Mouse (Mus musculus) kidney, adult 2 months (tissue): Measurements from ENCODE around the gene Dhx37. TPM values are rescaled to one million over a fixed set of nuclear protein-coding genes. Genes with fewer than 3 reads are reported as not detected.
"Not testable (repeated sequence)": the region's sequence is repeated elsewhere in the genome, so short reads cannot be mapped to it uniquely, and the experiment has no call there.

Experiments
- DNase-seq: peaks from one replicate; pipeline ENCODE4 v3.0.0; 2021
- H3K27ac ChIP-seq: fragments of 200-500 bp; 2 replicates; pipeline ENCODE4 v1.5.1; 2012; ENCODE audit warnings: low read depth, low read length, control low read depth, inconsistent platforms; ENCODE audit not compliant: insufficient read depth
- H3K27me3 ChIP-seq: fragments of 200-500 bp; replicated peaks from 2 replicates; pipeline ENCODE4 v1.6.1; 2012; ENCODE audit warnings: mild to moderate bottlenecking, moderate library complexity, low read length, inconsistent platforms; ENCODE audit not compliant: control insufficient read depth, insufficient read depth
- H3K36me3 ChIP-seq: fragments of 200-500 bp; 2 replicates; pipeline ENCODE4 v1.6.1; 2012; ENCODE audit warnings: mild to moderate bottlenecking, moderate library complexity, low read length, inconsistent platforms; ENCODE audit not compliant: control insufficient read depth, insufficient read depth
- H3K4me1 ChIP-seq: fragments of 200-500 bp; 2 replicates; pipeline ENCODE4 v1.6.1; 2011; ENCODE audit warnings: low read length; ENCODE audit not compliant: control insufficient read depth, insufficient read depth
- H3K4me3 ChIP-seq: fragments of 200-500 bp; 2 replicates; pipeline ENCODE4 v1.5.1; 2011; ENCODE audit warnings: mild to moderate bottlenecking, low read depth, low read length, control low read depth; ENCODE audit not compliant: insufficient read depth
- CTCF ChIP-seq: fragments of 200-500 bp; conservative IDR thresholded peaks from 2 replicates; pipeline ENCODE4 v1.5.1; 2011; ENCODE audit warnings: low read depth, mild to moderate bottlenecking, control low read depth, low read length, moderate library complexity, mixed read lengths; ENCODE audit not compliant: insufficient read depth, insufficient read length
- POLR2A ChIP-seq: fragments of 200-500 bp; IDR thresholded peaks from one replicate; pipeline ENCODE4 v1.6.1; 2011; ENCODE audit warnings: low read depth, low read length, control low read depth
- WGBS: fragments of 180-500 bp; shearing (Covaris S2); methylation state at CpG from one replicate; pipeline ENCODE4 v1.1.7; 2018; 5-methylcytosine and 5-hydroxymethylcytosine counted together
- polyA plus RNA-seq: library from polyadenylated mRNA; depleted of rRNA; stranded (reverse); fragments of >200 nt; gene quantifications from 2 replicates; pipeline ENCODE4 v1.2.3, GENCODE M21; 2012

Dhx37 gene
- polyA plus RNA-seq, 1 experiment, result 10.8 TPM

GRCm38 (mm10) chr5:125395008-125395407, 38.9 kb downstream of the Dhx37 start:
- no peaks in the 10 kb centered on the region for H3K36me3 ChIP-seq
- H3K27ac ChIP-seq, result peak overlapping the region; percentile 60
- no peak for DNase-seq
- peaks cover 30% of the 10 kb centered on the region; the same call in 1 of the 2 replicates for H3K4me1 ChIP-seq
- H3K27me3 ChIP-seq, result no peaks in the 10 kb centered on the region
- no peak overlapping the region for H3K4me3 ChIP-seq
- WGBS, result 68% methylated on average over 3 of the region's 3 CpGs
- TF ChIP-seq CTCF (no peak), POLR2A (no peak)

- Histone ChIP-seq H3K4me3 (peak overlapping the region; percentile 33), H3K27me3 (no peaks in the 10 kb centered on the region), H3K4me1 (peaks cover 30% of the 10 kb centered on the region; the same call in 1 of the 2 replicates), H3K27ac (peak overlapping the region; percentile 100), H3K36me3 (no peaks in the 10 kb centered on the region; the same call in 1 of the 2 replicates)
- DNase-seq, result peak; percentile 91
- WGBS, result 3% methylated on average over 23 of the region's 25 CpGs
- TF ChIP-seq CTCF (no peak), POLR2A (no peak)
These were observed 40.0 kb downstream of the Dhx37 start for GRCm38 (mm10) chr5:125393622-125394603.

GRCm38 (mm10) chr5:125392977-125393621, 40.8 kb downstream of the Dhx37 start:
- peaks cover 6% of the 10 kb centered on the region; the same call in 1 of the 2 replicates for H3K36me3 ChIP-seq
- under 1% methylated on average over 20 of the region's 20 CpGs for WGBS

GRCm38 (mm10) chr5:125392618-125392976, 41.3 kb downstream of the Dhx37 start:
- 6% methylated on average over 1 of the region's 1 CpGs for WGBS
- H3K4me3 ChIP-seq, result peak overlapping the region; percentile 33; the same call in 1 of the 2 replicates

More at GRCm38 (mm10) chr5:125392977-125393621, 40.8 kb downstream of the Dhx37 start:
- Histone ChIP-seq H3K4me3 (peak overlapping the region; percentile 33), H3K27me3 (no peaks in the 10 kb centered on the region), H3K27ac (peak overlapping the region; percentile 100), H3K4me1 (peaks cover 30% of the 10 kb centered on the region; the same call in 1 of the 2 replicates)
- DNase-seq, result peak; percentile 99
- TF ChIP-seq CTCF (no peak), POLR2A (peak; percentile 50)

GRCm38 (mm10) chr5:125392176-125392575, 41.7 kb downstream of the Dhx37 start:
- WGBS, result 82% methylated on average over 4 of the region's 4 CpGs
- DNase-seq, result peak; percentile 28
- not testable (repeated sequence) for H3K4me3 ChIP-seq, H3K27me3 ChIP-seq, H3K36me3 ChIP-seq
- peaks cover 30% of the 10 kb centered on the region; the same call in 1 of the 2 replicates for H3K4me1 ChIP-seq
- H3K27ac ChIP-seq, result peak overlapping the region; percentile 100

More at GRCm38 (mm10) chr5:125392618-125392976, 41.3 kb downstream of the Dhx37 start:
- peaks cover 30% of the 10 kb centered on the region; the same call in 1 of the 2 replicates for H3K4me1 ChIP-seq
- no peaks in the 10 kb centered on the region for H3K27me3 ChIP-seq
- H3K36me3 ChIP-seq, result peaks cover 6% of the 10 kb centered on the region; the same call in 1 of the 2 replicates
- no peak for TF ChIP-seq POLR2A
- TF ChIP-seq CTCF, result no peak
- no peak for DNase-seq
- peak overlapping the region; percentile 100 for H3K27ac ChIP-seq

- Histone ChIP-seq H3K27ac (peak overlapping the region; percentile 100), H3K4me1 (peaks cover 30% of the 10 kb centered on the region; the same call in 1 of the 2 replicates), H3K27me3 (no peaks in the 10 kb centered on the region), H3K4me3 (no peak overlapping the region), H3K36me3 (peaks cover 6% of the 10 kb centered on the region; the same call in 1 of the 2 replicates)
- TF ChIP-seq CTCF, result no peak
- TF ChIP-seq POLR2A, result no peak
- WGBS, result 4% methylated on average over 5 of the region's 5 CpGs
- peak; percentile 95 for DNase-seq
These were observed 42.3 kb downstream of the Dhx37 start for GRCm38 (mm10) chr5:125391609-125392008.
